Mouse (Mus musculus) adrenal gland, postnatal 25 days (tissue): ENCODE measurements around the gene Ap1b1. TPM values are rescaled to one million over a fixed set of nuclear protein-coding genes. Genes with fewer than 3 reads are reported as not detected.

ENCODE experiments used
- DNase-seq: peaks from one replicate; pipeline ENCODE4 v3.0.0; 2021; ENCODE audit warnings: mixed read lengths
- total RNA-seq: library from RNA; stranded (reverse); gene quantifications from 2 replicates; pipeline ENCODE4 v1.2.3, GENCODE M21; 2021

The Ap1b1 gene
- total RNA-seq, 1 experiment from 2014 or later = 68.0 TPM

GRCm38 (mm10) chr11:5035421-5035820 is 48.8 kb downstream of the Ap1b1 start:
- DNase-seq = no peak

DNA sequence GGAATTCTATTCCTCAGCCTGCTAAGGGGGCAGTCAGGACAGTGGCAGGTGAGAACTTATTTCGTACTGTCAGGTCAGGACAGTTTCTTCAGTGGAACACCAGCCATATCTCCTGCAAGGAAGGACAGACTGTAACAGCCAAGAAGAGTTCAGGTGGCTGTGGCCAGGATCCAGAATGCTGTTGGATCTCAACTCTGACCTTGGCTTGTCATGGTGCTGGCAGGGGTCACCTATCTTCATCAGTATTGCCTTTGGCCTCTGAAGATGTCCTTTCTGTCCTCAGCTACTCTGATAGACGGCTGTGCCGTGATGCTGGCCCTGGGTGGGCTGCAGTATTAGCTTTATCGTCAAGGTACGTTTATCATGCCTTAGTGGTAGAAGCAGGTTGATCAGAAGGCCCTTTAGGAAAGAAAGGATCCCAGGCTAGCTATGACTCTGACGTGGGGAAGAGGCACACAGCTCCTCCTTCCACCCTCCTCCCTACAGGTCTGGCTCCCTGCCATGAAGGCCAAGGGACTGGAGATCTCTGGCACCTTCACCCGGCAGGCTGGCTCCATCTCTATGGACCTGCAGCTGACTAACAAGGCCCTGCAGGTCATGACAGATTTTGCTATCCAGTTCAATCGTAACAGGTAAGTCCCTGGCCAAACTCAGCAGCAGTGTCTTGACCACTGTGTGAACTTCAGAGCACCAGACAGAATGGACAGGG is 50.7 kb downstream of the Ap1b1 start:
- peak; percentile 74 for DNase-seq

GRCm38 (mm10) chr11:5040585-5040984 is 54.0 kb downstream of the Ap1b1 start:
- no peak for DNase-seq

DNA sequence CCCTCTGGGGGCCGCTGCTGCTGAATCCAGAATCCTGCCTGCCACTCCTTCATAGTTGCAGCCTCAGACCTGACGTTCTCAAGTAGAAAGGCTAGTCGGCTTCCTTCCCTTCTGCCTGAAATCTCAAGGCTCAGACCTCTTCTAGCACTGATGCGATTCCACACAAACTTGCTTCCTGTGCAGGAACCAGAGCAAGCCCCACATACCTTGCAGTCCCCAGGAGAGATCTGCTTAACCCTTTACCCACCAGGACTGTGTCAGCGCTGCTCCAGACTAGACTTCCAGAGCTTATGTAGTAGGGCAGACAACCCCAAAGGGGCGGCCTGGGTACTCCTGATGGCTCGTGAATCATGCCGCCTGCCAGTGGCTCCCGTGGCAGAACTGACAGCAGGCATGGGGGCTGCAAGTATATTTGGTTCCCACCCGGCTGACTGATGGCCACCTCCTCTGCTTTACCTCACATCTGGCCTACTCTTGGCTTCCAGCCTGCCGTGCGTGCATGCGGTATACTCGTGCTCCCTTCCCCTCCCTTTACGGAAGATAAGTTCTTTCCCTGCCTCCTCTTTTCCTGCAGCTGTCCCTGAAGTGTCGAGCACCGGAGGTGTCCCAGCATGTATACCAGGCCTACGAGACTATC is 54.6 kb downstream of the Ap1b1 start:
- DNase-seq = no peak

GRCm38 (mm10) chr11:5042645-5043381 is 56.2 kb downstream of the Ap1b1 start:
- no peak for DNase-seq

GRCm38 (mm10) chr11:5046321-5046926 is 59.8 kb downstream of the Ap1b1 start:
- no peak for DNase-seq

DNA sequence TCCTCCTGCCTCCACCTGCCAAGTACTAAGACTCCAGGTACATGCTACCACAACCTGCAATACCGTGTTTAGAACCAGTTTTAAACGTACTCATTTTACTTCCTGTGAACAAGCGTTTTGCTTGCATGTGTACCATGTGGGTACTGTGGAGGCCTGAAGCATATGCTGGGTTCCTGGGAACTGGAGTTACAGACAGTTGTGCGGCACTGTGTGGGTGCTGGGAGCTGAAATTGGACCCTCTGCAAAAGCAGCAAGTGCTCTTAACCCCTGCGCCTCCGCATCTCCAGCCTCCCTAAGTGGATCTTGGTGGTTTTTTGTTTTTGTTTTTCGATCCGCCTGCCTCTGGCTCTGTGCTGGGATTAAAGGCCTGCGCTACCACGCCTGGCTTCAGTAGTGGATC is 65.0 kb downstream of the Ap1b1 start:
- no peak for DNase-seq

DNA sequence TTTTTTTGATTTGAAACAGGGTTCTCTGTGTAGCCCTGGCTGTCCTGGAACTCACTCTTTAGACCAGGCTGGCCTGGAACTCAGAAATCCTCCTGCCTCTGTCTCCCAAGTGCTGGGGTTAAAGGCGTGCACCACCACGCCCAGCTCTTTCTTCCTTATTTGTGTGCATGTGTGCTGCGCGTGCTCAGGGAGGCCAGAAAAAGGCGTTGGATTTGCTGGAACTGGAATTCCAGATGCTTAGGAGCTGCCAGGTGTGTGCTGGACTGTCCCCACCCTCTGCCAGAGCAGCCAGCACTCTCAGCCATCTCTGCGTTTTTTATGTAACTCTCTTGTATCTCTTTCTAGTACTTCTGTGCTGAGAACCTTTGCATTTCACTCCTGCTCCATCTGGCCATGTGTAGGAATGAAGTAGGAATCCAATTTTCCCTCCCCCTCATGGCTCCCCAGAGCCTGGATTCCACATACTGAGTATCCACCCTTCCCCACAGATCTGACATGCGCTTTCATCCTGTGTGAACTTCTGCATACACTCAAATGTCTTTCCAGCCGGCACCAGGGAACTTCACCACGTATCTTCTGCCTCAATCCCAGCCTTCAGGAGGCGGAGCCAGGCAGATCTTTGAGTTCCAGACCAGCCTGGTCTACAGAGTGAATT is 65.7 kb downstream of the Ap1b1 start:
- no peak for DNase-seq

DNA sequence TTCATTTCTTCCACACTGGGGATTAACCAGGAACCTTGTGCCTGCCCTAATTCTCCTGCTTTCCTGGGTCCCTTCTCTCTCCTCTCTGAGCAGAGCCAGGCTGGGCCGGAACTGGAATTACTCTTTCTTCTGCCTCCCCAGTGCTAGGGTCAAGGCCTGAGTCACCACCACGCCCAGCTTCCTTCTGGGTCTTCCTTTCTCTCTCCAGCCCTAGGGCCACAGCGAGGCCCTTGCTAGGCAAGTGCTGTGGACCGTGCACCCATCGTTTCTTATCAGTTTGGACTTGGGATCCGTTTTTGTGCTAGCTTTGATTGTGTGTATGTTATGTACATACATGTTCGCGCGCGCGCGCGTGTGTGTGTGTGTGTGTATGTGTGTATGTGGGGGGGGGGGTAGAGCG is 67.5 kb downstream of the Ap1b1 start:
- no peak for DNase-seq

GRCm38 (mm10) chr11:5054874-5055273 is 68.2 kb downstream of the Ap1b1 start:
- DNase-seq = no peak

GRCm38 (mm10) chr11:5055945-5056938 is 69.6 kb downstream of the Ap1b1 start:
- DNase-seq = no peak

DNA sequence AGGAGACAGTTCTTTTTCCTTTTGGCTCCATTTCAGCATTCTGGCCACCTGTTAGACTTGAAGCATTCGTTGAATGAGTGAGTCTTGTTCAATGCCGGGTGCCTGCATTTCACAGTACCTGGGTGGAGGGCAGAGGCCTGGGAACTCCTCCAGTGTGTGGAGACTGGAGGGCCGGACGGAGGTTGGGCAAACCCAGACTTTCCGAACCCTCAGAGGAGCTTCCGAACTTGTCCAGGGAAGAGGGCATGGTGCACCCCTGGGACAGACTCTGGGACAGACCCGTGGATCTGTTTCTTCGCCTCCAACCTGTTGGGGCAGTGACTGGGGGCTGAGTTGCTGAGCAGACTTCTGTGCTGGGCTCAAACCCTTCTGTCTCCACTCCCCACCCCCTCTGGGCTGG is 70.4 kb downstream of the Ap1b1 start:
- no peak for DNase-seq

GRCm38 (mm10) chr11:5057541-5057855 is 70.9 kb downstream of the Ap1b1 start:
- DNase-seq = no peak

- DNase-seq = peak; percentile 39
Measured at GRCm38 (mm10) chr11:5057856-5058641, 71.4 kb downstream of the Ap1b1 start, which contains the start of gene Rasl10a. Rasl10a (plus strand) TSS chr11:5058128.

- DNase-seq = no peak
Measured at GRCm38 (mm10) chr11:5058783-5059182, 72.2 kb downstream of the Ap1b1 start.

DNA sequence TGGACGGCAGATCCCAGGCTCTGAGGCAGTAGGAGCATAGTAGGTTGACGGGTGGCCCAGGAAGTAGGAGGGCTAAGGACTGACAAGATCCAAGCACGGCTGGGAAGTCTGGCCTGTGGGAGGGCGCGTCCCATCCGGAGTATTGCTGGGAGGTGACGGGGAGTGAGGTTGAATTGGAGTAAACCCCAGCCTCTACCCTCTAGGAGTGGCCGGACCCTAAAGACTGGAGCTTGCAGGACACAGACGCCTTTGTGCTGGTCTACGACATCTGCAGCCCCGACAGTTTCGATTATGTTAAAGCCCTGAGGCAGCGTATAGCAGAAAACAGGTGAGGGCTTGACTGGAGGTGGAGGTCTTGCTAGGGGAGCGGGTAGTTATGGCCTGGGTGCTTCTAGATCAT is 72.6 kb downstream of the Ap1b1 start:
- no peak for DNase-seq

DNA sequence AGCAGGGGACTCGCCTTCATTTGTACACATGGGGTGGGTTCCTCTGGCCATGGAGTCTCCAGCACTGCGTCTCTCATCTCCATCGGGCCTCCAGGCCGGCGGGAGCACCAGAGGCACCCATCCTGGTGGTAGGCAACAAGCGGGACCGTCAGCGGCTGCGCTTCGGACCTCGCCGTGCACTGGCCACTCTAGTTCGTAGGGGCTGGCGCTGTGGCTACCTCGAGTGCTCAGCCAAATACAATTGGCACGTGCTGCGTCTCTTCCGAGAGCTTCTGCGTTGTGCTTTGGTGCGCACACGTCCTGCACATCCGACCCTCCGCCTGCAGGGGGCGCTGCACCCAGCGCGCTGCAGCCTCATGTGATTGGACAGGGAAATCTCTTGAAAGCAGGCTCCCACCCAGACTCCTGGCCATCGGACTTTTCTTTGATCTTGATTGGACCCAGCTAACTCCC is 73.1 kb downstream of the Ap1b1 start:
- DNase-seq = peak; percentile 35

GRCm38 (mm10) chr11:5060756-5061412 is 74.3 kb downstream of the Ap1b1 start:
- no peak for DNase-seq

DNA sequence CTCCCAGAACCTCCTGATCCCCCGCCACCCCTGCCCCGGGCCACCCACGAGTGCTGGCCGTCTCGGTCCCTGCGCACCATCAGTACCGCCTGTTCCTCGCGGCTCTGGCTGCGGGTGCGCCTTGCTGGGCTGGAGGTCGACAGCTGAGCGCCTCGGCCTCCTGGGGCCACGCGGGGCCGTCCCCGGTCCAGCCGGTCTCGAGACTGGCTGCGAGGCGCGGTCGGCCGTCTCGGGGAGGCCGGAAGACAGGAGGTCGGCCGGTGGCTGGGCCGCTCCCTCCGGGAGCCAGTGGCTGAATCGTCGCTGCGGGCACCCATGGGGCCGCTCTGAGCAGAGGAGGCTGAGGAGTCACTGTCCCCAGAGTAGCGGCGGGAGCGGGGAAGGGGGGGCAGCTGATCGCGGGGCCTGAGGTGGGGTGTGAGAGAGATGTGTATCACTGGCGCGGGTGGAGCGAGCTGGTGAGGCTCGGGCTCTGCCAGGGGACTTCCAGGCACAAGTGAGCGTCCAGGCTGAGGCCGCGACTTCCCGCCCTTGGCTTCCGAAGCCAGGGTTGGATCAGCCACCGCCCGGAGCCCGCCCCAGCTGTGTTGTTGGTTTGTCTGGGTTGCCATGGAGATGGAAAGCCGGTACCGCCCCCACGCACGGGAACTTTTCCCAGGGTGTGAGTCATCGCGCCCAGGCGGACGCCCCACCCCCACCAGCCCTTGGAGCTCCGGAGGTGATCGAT is 75.0 kb downstream of the Ap1b1 start:
- DNase-seq = peak; percentile 97
